Mouse (Mus musculus): ENCODE measurements around the gene Gsdma. TPM values are rescaled to one million over a fixed set of nuclear protein-coding genes. Genes with fewer than 3 reads are reported as not detected.

Gene Gsdma
- total and polyA plus RNA-seq, 3 experiments, result 0.62 to 1.2 TPM; not detected in 1

DNA sequence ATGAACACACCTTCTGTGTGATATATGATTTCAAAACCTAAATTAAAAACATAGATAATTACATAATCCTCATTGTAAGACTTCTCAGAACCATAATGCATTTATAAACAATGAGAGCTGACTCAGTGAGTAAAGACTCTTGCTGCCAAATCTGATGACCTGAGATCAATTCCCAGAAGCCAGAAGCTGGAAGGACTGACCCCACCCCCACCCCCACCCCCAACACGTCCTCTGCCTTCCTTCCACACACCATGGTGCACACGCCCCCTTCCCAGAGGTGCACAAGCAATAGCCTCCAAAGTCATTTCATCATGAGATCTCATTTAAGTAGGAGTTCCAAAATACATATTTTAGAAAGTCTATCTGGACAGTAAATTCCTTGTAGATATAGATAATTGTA lies 56.6 kb downstream of the Gsdma start:
- TF ChIP-seq MXI1 (IDR thresholded peaks at IDR 0.05; ENCODE audit: low read depth, low read length), result no peak
- TF ChIP-seq SMC3 (IDR thresholded peaks at IDR 0.05; ENCODE audit: low read depth, low read length), result no peak
- no peak for TF ChIP-seq MYC (IDR thresholded peaks at IDR 0.05; ENCODE audit: low read depth, low read length)
- no peak for TF ChIP-seq JUND (IDR thresholded peaks at IDR 0.05; ENCODE audit: low read depth, low read length)
- TF ChIP-seq ELF1 (IDR thresholded peaks at IDR 0.05; ENCODE audit: low read depth, low read length), result no peak
- no peak for TF ChIP-seq POLR2A (IDR thresholded peaks at IDR 0.05; ENCODE audit: control insufficient read depth in 1 of 2, insufficient read depth in 1 of 2, low read depth in 1 of 2, low read length in 2 of 2, poor library complexity in 1 of 2)
- no peak for TF ChIP-seq RAD21 (IDR thresholded peaks at IDR 0.05; ENCODE audit: low read depth, low read length)
- TF ChIP-seq CTCF (IDR thresholded peaks at IDR 0.05 in 2 of 3, conservative IDR thresholded peaks at IDR 0.05 in 1 of 3; ENCODE audit: control insufficient read depth in 1 of 3, insufficient read depth in 1 of 3, low read depth in 2 of 3, low read length in 3 of 3, poor library complexity in 1 of 3, severe bottlenecking in 1 of 3), result no peak
- no peak for TF ChIP-seq SIN3A (IDR thresholded peaks at IDR 0.05; ENCODE audit: low read length)
- TF ChIP-seq ZC3H11A (IDR thresholded peaks at IDR 0.05; ENCODE audit: low read depth, low read length), result no peak
- TF ChIP-seq MAZ (IDR thresholded peaks at IDR 0.05; ENCODE audit: low read depth, low read length), result no peak
- TF ChIP-seq POLR2AphosphoS5 (IDR thresholded peaks at IDR 0.05; ENCODE audit: borderline replicate concordance, low read depth, low read length), result no peak
- no peak for TF ChIP-seq NELFE (IDR thresholded peaks at IDR 0.05; ENCODE audit: low read depth, low read length)
- TF ChIP-seq NRF1 (IDR thresholded peaks at IDR 0.05; ENCODE audit: insufficient read depth, low read depth, low read length, poor library complexity, severe bottlenecking), result no peak
- no peak for TF ChIP-seq GABPA (IDR thresholded peaks at IDR 0.05; ENCODE audit: low read depth, low read length)
- H3K27me3 ChIP-seq (ENCODE audit: control insufficient read depth in 1 of 2, insufficient read depth in 2 of 2, low read length in 2 of 2), result no peaks in the 10 kb centered on the region
- no peaks in the 10 kb centered on the region for H3K4me1 ChIP-seq (ENCODE audit: control insufficient read depth in 1 of 2, insufficient read depth in 2 of 2, low read length in 2 of 2)
- no peaks in the 10 kb centered on the region for H3K9me3 ChIP-seq (replicated peaks; ENCODE audit: insufficient read depth, low read length)
- H3K9ac ChIP-seq (ENCODE audit: control insufficient read depth, low read depth, low read length, poor library complexity, severe bottlenecking), result no peak overlapping the region
- H3K4me3 ChIP-seq (ENCODE audit: control insufficient read depth in 1 of 2, insufficient read depth in 1 of 2, low read depth in 2 of 2, low read length in 2 of 2), result no peak overlapping the region
- no peak overlapping the region for H3K27ac ChIP-seq (ENCODE audit: control insufficient read depth, low read depth, low read length)
- H3K36me3 ChIP-seq (ENCODE audit: control insufficient read depth in 1 of 2, insufficient read depth in 2 of 2, low read length in 2 of 2), result no peaks in the 10 kb centered on the region
- no peak for DNase-seq (ENCODE audit: low read depth, low spot score)
- H3K79me2 ChIP-seq (ENCODE audit: control insufficient read depth, insufficient read depth, low read length, poor library complexity), result no peaks in the 10 kb centered on the region

DNA sequence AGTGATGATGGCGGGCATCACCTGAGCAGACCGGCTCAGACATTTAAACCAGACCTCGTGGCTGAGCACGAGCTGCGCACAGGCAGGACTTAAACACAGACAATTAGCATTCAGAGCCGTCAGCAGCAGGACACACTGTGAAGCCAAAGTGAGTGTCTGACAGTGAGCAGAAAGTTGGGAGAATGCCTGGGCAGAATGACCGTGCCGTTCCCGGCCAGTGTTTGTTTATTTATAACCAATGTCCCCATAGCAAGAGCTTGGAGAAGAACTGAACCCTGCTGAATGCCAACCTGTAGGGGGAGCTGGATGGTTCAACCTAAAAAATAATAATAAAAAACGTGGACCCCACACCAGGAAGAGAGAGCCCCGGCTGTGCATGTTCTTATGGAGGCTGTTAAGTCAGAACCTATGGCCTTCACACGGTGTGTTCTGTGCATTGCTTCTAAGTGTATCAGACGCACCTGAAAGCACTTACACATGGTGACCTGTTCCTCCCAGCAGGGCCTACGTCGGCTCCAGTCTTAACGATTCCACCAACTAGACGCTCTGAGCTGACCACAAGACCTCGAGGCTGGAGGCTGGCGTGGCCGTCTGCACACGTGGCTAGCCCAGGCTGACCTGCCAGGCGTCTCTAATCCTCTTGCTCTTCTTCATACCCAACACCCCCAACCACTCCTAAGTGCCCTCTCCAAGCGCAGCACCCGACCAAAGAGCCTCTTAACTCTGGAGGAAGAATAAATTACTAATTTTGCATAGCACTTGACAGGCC lies 57.5 kb downstream of the Gsdma start:
- H3K27ac ChIP-seq (ENCODE audit: control insufficient read depth, low read depth, low read length), result no peak overlapping the region
- no peaks in the 10 kb centered on the region for H3K4me1 ChIP-seq (ENCODE audit: control insufficient read depth in 1 of 2, insufficient read depth in 2 of 2, low read length in 2 of 2)
- no peaks in the 10 kb centered on the region for H3K27me3 ChIP-seq (ENCODE audit: control insufficient read depth in 1 of 2, insufficient read depth in 2 of 2, low read length in 2 of 2)
- DNase-seq (ENCODE audit: low read depth, low spot score), result no peak
- no peak for TF ChIP-seq TAL1 (IDR thresholded peaks at IDR 0.05; ENCODE audit: low read length)
- 0 out of 2 replicates have a peak, but pooled peaks have one; percentile 17 for TF ChIP-seq SMC3 (IDR thresholded peaks at IDR 0.05; ENCODE audit: low read depth, low read length)
- TF ChIP-seq CTCF (IDR thresholded peaks at IDR 0.05 in 2 of 3, conservative IDR thresholded peaks at IDR 0.05 in 1 of 3; ENCODE audit: control insufficient read depth in 1 of 3, insufficient read depth in 1 of 3, low read depth in 2 of 3, low read length in 3 of 3, poor library complexity in 1 of 3, severe bottlenecking in 1 of 3), result peak in 2 of 3 experiments; percentile 3 to 41; a peak in 2 of 6 replicates
- no peaks in the 10 kb centered on the region for H3K36me3 ChIP-seq (ENCODE audit: control insufficient read depth in 1 of 2, insufficient read depth in 2 of 2, low read length in 2 of 2)
- H3K79me2 ChIP-seq (ENCODE audit: control insufficient read depth, insufficient read depth, low read length, poor library complexity), result no peaks in the 10 kb centered on the region
- no peak overlapping the region for H3K4me3 ChIP-seq (ENCODE audit: control insufficient read depth in 1 of 2, insufficient read depth in 1 of 2, low read depth in 2 of 2, low read length in 2 of 2)
- H3K9me3 ChIP-seq (replicated peaks; ENCODE audit: insufficient read depth, low read length), result no peaks in the 10 kb centered on the region
- no peak overlapping the region for H3K9ac ChIP-seq (ENCODE audit: control insufficient read depth, low read depth, low read length, poor library complexity, severe bottlenecking)

Data from MEL (cell line).